Mouse (Mus musculus) forebrain, embryonic 14.5 days (tissue): Measurements from ENCODE around the gene Capn8. TPM values are rescaled to one million over a fixed set of nuclear protein-coding genes. Genes with fewer than 3 reads are reported as not detected.

ENCODE experiments used
- ATAC-seq: fragments of 200-750 bp; cut with Nextera tagmentation; 2 replicates; pipeline ENCODE4 v1.8.0; 2017; ENCODE audit warnings: mild to moderate bottlenecking, moderate library complexity
- DNase-seq: peaks from one replicate; pipeline ENCODE4 v3.0.0-alpha.2; 2015; ENCODE audit warnings: low spot score
- H3K27ac ChIP-seq: fragments of 300-500 bp; sonication (generic); 2 replicates; pipeline ENCODE4 v1.5.1; 2014; ENCODE audit warnings: low read depth, mild to moderate bottlenecking, control low read depth, low read length, moderate library complexity
- H3K27me3 ChIP-seq: fragments of 300-500 bp; sonication (generic); replicated peaks from 2 replicates; pipeline ENCODE4 v1.6.1; 2014; ENCODE audit warnings: low read length, control low read depth, mixed read lengths; ENCODE audit not compliant: control insufficient read depth, insufficient read depth
- H3K36me3 ChIP-seq: fragments of 300-500 bp; sonication (generic); 2 replicates; pipeline ENCODE4 v1.6.1; 2014; ENCODE audit warnings: low read length, control low read depth; ENCODE audit not compliant: control insufficient read depth, insufficient read depth
- H3K4me1 ChIP-seq: fragments of 300-500 bp; sonication (generic); 2 replicates; pipeline ENCODE4 v1.6.1; 2014; ENCODE audit warnings: antibody characterized with exemption, low read length, control low read depth; ENCODE audit not compliant: control insufficient read depth, insufficient read depth
- H3K4me2 ChIP-seq: fragments of 300-500 bp; sonication (generic); 2 replicates; pipeline ENCODE4 v1.6.1; 2014; ENCODE audit warnings: mild to moderate bottlenecking, control low read depth, low read length
- H3K4me3 ChIP-seq: fragments of 300-500 bp; sonication (generic); 2 replicates; pipeline ENCODE4 v1.5.1; 2014; ENCODE audit warnings: low read depth, low read length, control low read depth
- H3K9ac ChIP-seq: fragments of 300-500 bp; sonication (generic); 2 replicates; pipeline ENCODE4 v1.6.1; 2014; ENCODE audit warnings: mild to moderate bottlenecking, low read length, control low read depth, moderate library complexity
- H3K9me3 ChIP-seq: fragments of 300-500 bp; sonication (generic); replicated peaks from 2 replicates; pipeline ENCODE4 v1.6.1; 2016; ENCODE audit warnings: low read length, control low read depth, mixed read lengths; ENCODE audit not compliant: control insufficient read depth
- WGBS: fragments of 180-500 bp; shearing (Covaris S2); extraction: QIAGEN DNeasy Blood & Tissue Kit; methylation state at CpG from one replicate; pipeline ENCODE4 v1.1.7; 2014; 5-methylcytosine and 5-hydroxymethylcytosine counted together
- polyA plus RNA-seq: library from polyadenylated mRNA; unstranded; fragments of >200 nt; fragmentation: Nextera tagmentation; extraction: Ambion mirVana; gene quantifications from 2 replicates; pipeline ENCODE4 v1.2.1, GENCODE M21; 2014

The Capn8 gene
- polyA plus RNA-seq, 1 experiment from 2014 or later: 0.06 TPM

GRCm38 (mm10) chr1:182522961-182523360, 41.8 kb upstream of the Capn8 start:
- ATAC-seq: no peak
- WGBS: 68% methylated on average over 5 of the region's 5 CpGs
- no peak for DNase-seq
- H3K4me3 ChIP-seq: no peak overlapping the region
- H3K27ac ChIP-seq: no peak overlapping the region
- H3K27me3 ChIP-seq: no peaks in the 10 kb centered on the region
- H3K9ac ChIP-seq: no peak overlapping the region
- no peaks in the 10 kb centered on the region for H3K4me1 ChIP-seq
- H3K9me3 ChIP-seq: no peaks in the 10 kb centered on the region
- H3K4me2 ChIP-seq: no peak overlapping the region
- H3K36me3 ChIP-seq: no peaks in the 10 kb centered on the region

DNA sequence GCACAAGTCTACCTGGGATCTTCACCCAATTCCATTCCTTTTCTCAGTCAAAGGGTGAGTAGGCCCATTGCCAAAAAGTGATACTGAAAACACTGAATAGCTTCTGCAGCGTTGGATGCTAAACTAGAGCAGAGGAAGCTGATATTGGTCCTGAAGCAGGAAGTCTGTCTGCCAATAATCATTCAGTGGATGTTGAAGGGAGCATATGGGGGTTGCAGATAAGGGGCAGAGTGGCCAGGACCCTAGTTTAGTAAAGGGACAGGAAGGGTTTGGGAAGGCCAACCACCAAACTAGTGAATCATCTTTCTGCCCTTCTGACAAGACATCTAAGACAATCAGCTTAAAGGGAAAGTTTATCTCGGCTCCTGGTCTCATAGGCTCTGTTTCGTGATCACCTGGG, 41.1 kb upstream of the Capn8 start:
- peaks cover 3% of the 10 kb centered on the region; the same call in 1 of the 2 replicates for H3K4me1 ChIP-seq

DNA sequence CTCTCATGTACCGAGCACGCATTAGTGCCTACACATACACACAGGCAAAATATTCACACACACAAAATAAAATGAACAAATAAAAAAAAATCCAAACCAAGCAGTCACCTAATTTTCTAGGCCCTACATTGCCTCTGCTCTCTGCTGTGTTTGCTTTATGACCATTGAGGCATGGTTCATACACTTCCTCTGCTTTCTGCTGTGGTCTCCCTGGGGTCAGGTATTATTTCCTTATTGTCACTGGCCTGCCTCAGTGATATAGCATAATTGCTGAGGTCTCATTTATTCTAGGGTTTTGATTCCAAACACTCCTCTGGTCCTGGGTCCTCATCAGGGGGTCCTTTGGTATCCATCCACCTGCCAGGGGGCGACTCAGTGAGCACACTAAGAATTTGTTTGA, 39.2 kb upstream of the Capn8 start:
- DNase-seq (no peak), ATAC-seq (no peak)
- Histone ChIP-seq H3K9me3 (no peaks in the 10 kb centered on the region), H3K4me3 (no peak overlapping the region), H3K4me1 (peaks cover 3% of the 10 kb centered on the region; the same call in 1 of the 2 replicates), H3K9ac (no peak overlapping the region), H3K4me2 (no peak overlapping the region), H3K27ac (no peak overlapping the region), H3K36me3 (no peaks in the 10 kb centered on the region), H3K27me3 (no peaks in the 10 kb centered on the region)
- 81% methylated on average over 3 of the region's 3 CpGs for WGBS

More for the DNA sequence above, 41.1 kb upstream of the Capn8 start:
- no peaks in the 10 kb centered on the region for H3K27me3 ChIP-seq
- ATAC-seq (no peak), DNase-seq (no peak)
- H3K9me3 ChIP-seq: no peaks in the 10 kb centered on the region
- no peak overlapping the region for H3K4me2 ChIP-seq
- 89% methylated on average over 3 of the region's 3 CpGs for WGBS
- H3K36me3 ChIP-seq: no peaks in the 10 kb centered on the region
- H3K27ac ChIP-seq: no peak overlapping the region
- no peak overlapping the region for H3K4me3 ChIP-seq
- no peak overlapping the region for H3K9ac ChIP-seq

GRCm38 (mm10) chr1:182527261-182527766, 37.5 kb upstream of the Capn8 start:
- H3K27ac ChIP-seq: no peak overlapping the region
- WGBS: 39% methylated on average over 13 of the region's 13 CpGs
- no peak overlapping the region for H3K9ac ChIP-seq
- H3K4me2 ChIP-seq: no peak overlapping the region
- no peak for ATAC-seq
- H3K4me1 ChIP-seq: peaks cover 3% of the 10 kb centered on the region; the same call in 1 of the 2 replicates
- DNase-seq: no peak
- H3K9me3 ChIP-seq: no peaks in the 10 kb centered on the region
- H3K27me3 ChIP-seq: no peaks in the 10 kb centered on the region
- no peaks in the 10 kb centered on the region for H3K36me3 ChIP-seq
- no peak overlapping the region for H3K4me3 ChIP-seq

- H3K27me3 ChIP-seq: no peaks in the 10 kb centered on the region
- DNase-seq (no peak), ATAC-seq (0 out of 2 replicates have a peak, but pooled peaks have one; percentile 23)
- 4% methylated on average over 19 of the region's 19 CpGs for WGBS
- no peaks in the 10 kb centered on the region for H3K9me3 ChIP-seq
- no peak overlapping the region for H3K4me3 ChIP-seq
- peak overlapping the region; percentile 29; the same call in 1 of the 2 replicates for H3K4me2 ChIP-seq
- peaks cover 3% of the 10 kb centered on the region; the same call in 1 of the 2 replicates for H3K4me1 ChIP-seq
- 0 out of 2 replicates have a peak overlapping the region, but pooled peaks have one; percentile 18 for H3K9ac ChIP-seq
- H3K27ac ChIP-seq: no peak overlapping the region
- no peaks in the 10 kb centered on the region for H3K36me3 ChIP-seq
Measured at GRCm38 (mm10) chr1:182527921-182528858, 36.6 kb upstream of the Capn8 start.

DNA sequence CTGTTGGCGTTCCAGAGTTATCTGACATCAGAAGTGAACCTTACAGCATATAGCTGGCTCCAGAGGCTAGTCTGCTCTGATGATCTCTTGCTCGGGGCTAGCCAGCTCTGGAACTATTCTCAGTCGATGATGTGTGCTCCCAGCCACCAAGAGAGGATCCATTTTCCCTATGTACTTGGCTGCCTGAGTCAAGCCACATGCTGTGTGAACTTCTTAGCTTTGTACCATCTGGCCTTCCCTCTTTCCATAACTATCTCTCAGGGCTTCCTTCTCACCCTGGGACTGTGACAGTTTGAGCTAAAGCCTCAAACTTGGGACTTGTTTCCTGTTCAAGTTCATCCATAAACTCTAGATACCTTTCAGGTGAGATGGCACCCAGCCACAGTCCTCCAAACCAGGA, 31.2 kb upstream of the Capn8 start:
- Histone ChIP-seq H3K27me3 (no peaks in the 10 kb centered on the region), H3K4me3 (no peak overlapping the region), H3K27ac (no peak overlapping the region), H3K36me3 (no peaks in the 10 kb centered on the region), H3K9me3 (no peaks in the 10 kb centered on the region), H3K4me2 (no peak overlapping the region), H3K4me1 (no peaks in the 10 kb centered on the region), H3K9ac (no peak overlapping the region)
- WGBS: 79% methylated on average over 3 of the region's 3 CpGs
- ATAC-seq (no peak), DNase-seq (no peak)

GRCm38 (mm10) chr1:182535080-182535481, 29.7 kb upstream of the Capn8 start:
- no peaks in the 10 kb centered on the region for H3K36me3 ChIP-seq
- no peak for DNase-seq
- H3K9me3 ChIP-seq: no peaks in the 10 kb centered on the region
- no peaks in the 10 kb centered on the region for H3K4me1 ChIP-seq
- no peak overlapping the region for H3K4me2 ChIP-seq
- no peak overlapping the region for H3K9ac ChIP-seq
- 92% methylated on average over 3 of the region's 3 CpGs for WGBS
- no peak for ATAC-seq
- H3K4me3 ChIP-seq: no peak overlapping the region
- no peak overlapping the region for H3K27ac ChIP-seq
- H3K27me3 ChIP-seq: no peaks in the 10 kb centered on the region

- Histone ChIP-seq H3K27me3 (no peaks in the 10 kb centered on the region), H3K4me1 (no peaks in the 10 kb centered on the region), H3K4me2 (peak overlapping the region; percentile 49), H3K9me3 (no peaks in the 10 kb centered on the region), H3K36me3 (no peaks in the 10 kb centered on the region), H3K4me3 (peak overlapping the region; percentile 30), H3K9ac (peak overlapping the region; percentile 66), H3K27ac (peak overlapping the region; percentile 46; the same call in 1 of the 2 replicates)
- WGBS: 13% methylated on average over 9 of the region's 9 CpGs
- peak; percentile 96 for DNase-seq
- ATAC-seq: peak; percentile 94
Measured at GRCm38 (mm10) chr1:182539023-182539940, 25.5 kb upstream of the Capn8 start.
